Mouse (Mus musculus) bone marrow macrophage, adult 2 months (primary cell): ENCODE data around the gene Eml6.

ENCODE experiments used
- CTCF ChIP-seq: IDR thresholded peaks from 2 replicates; pipeline ENCODE4 v1.5.1; 2012; ENCODE audit warnings: low read depth, mild to moderate bottlenecking, low read length, moderate library complexity
- POLR2A ChIP-seq: IDR thresholded peaks from 2 replicates; pipeline ENCODE4 v1.6.1; 2012; ENCODE audit warnings: mild to moderate bottlenecking, low read depth, low read length, borderline replicate concordance

DNA sequence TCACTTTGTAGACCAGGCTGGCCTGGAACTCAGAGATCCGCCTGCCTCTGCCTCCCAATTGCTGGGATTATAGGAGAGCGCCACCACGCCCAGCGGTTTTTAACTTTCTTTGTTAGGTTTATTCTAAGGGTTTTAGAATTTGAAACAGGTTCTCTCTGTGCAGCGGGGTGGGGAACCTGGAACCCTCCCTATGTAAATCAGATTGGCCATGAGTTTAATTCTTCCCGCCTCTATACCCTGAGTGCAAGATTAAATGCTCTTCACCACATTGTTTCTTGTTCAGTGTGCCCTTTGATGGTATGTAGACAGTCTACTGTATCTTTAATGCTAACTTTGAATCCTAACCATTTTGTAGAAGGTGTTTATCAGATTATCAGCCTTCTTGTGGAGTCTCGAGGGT, 311.7 kb downstream of the Eml6 start:
- TF ChIP-seq POLR2A (no peak), CTCF (no peak)
